Mouse (Mus musculus) heart, postnatal 14 days (tissue): ENCODE measurements around the gene Fbxl8. TPM values are rescaled to one million over a fixed set of nuclear protein-coding genes. Genes with fewer than 3 reads are reported as not detected.
"Not testable (repeated sequence)": the region's sequence is repeated elsewhere in the genome, so short reads cannot be mapped to it uniquely, and the experiment has no call there.

Experiments
- DNase-seq, 2 experiments: peaks; one replicate each; pipeline ENCODE4 v3.0.0; 2021 to 2022
- intact Hi-C: fragments of 180-260 bp; cut with DNase I; formaldehyde crosslinking; loops from one replicate; pipeline ENCODE4 v1.15.1; 2025
- total RNA-seq, 2 experiments: library from RNA; stranded (reverse); gene quantifications; 2 replicates each; pipeline ENCODE4 v1.2.3; 2021

The Fbxl8 gene
- total RNA-seq, 2 experiments from 2014 or later, result 2.4 to 3.1 TPM

- DNase-seq, result peak; percentile 66 to 73
- intact Hi-C loops, result no loop called here
These were observed 12.1 kb downstream of the Fbxl8 start for GRCm38 (mm10) chr8:105276292-105277120.

- intact Hi-C loops, result no loop called here
- peak; percentile 80 to 87 for DNase-seq
These were observed 14.5 kb downstream of the Fbxl8 start for GRCm38 (mm10) chr8:105278911-105279334.

DNA sequence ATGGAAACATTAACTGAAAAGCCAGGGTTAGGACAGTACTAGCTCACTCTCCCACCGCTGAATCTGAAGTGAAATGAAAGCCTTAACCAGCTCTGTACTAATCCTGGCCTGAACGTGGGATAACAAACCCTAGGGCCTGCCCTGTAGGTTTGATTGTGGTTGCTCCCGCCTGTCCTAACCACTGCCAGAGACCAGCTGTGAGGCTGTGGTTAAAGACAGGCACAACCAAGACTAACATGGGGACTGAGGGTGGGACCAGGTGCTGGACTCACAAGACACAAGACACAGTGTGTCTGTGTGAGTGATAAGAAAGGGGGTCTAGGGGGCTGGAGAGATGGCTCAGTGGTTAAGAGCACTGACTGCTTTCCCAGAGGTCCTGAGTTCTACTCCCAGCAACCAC is 16.1 kb downstream of the Fbxl8 start:
- intact Hi-C loops, result no loop called here
- no peak for DNase-seq

- intact Hi-C loops, result no loop called here
- DNase-seq, result no peak
These were observed 17.4 kb downstream of the Fbxl8 start for GRCm38 (mm10) chr8:105281821-105282220.

DNA sequence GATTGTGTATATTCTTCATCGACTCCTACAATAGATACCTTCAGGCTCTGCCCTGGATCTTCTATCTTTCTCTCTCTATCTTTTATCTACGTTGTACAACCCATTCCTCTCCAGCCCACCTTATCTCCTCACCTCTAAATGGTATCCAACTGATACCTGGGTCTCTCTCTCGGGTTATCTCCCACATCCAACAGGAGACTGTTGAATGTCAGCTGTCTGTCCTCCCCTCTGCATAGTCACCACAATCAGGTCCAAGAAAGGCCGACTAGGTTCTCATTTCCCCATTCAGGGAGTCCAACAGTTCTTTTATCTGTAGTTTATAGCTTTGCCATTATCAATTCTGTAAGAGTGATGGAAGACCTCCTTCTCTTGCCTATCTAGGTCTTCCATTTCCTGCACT is 17.8 kb downstream of the Fbxl8 start:
- DNase-seq, result no peak
- intact Hi-C loops, result no loop called here

GRCm38 (mm10) chr8:105283074-105283473 is 18.6 kb downstream of the Fbxl8 start:
- peak; percentile 70 to 71 for DNase-seq
- intact Hi-C loops, result no loop called here

GRCm38 (mm10) chr8:105285514-105285913 is 21.1 kb downstream of the Fbxl8 start:
- intact Hi-C loops, result loop anchor here (5.0 kb wide), 1 partner anchor 33 kb away; no protein-coding TSS in a partner anchor

DNA sequence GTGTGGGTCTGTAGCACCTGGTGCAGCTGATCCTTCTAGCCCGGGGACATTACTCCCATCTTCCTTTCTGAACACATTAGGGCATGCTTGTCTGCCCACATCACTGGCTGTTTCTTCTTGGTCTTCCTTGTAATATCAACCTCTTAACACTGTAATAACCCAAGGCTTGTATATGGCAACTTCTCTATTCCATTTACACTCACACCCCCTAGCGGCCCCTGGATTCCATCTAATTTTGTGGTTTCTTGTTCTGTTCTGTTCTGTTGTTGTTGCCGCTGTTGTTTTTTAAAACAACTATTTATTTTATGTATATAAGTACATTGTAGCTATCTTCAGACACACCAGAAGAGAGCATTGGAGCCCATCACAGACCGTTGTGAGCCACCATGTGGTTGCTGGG is 22.5 kb downstream of the Fbxl8 start:
- intact Hi-C loops, result loop anchor here (5.0 kb wide), 1 partner anchor 35 kb away; no protein-coding TSS in a partner anchor

More at GRCm38 (mm10) chr8:105285514-105285913, 21.1 kb downstream of the Fbxl8 start:
- DNase-seq, result no peak

DNA sequence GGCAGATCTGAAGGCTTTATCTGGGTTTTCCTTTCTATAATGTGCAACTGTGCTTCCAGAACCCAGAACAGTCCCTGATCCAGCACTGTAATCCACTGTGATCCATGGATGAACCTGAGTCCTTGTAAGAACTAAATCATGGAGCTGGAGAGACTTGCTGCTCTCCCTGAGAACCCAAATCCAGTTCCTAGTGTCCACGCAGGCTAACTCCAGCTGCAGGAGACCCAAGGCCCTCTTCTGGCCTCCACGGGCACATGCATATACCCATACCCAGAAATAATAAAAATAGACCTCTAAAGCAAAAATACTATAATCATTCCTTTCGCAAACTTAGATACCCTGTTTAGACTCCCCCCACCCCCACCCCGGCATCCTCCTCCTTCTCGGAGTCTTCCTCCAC is 23.8 kb downstream of the Fbxl8 start:
- no peak for DNase-seq
- intact Hi-C loops, result loop anchor here (5.0 kb wide), 1 partner anchor 36 kb away; no protein-coding TSS in a partner anchor

More for the DNA sequence above, 22.5 kb downstream of the Fbxl8 start:
- DNase-seq, result no peak

GRCm38 (mm10) chr8:105288958-105289732 is 24.7 kb downstream of the Fbxl8 start:
- intact Hi-C loops, result loop anchor here (5.0 kb wide), 1 partner anchor 37 kb away; no protein-coding TSS in a partner anchor
- peak; percentile 92 to 96 for DNase-seq

GRCm38 (mm10) chr8:105289805-105290460 is 25.5 kb downstream of the Fbxl8 start, which contains the start of gene 4931428F04Rik:
4931428F04Rik (minus strand) TSS chr8:105289864.
- intact Hi-C loops, result loop anchor here (2.0 to 5.0 kb wide), 3 partner anchors 38 to 635 kb away; no protein-coding TSS in a partner anchor
- peak; percentile 37 to 54 for DNase-seq

GRCm38 (mm10) chr8:105290554-105291314 is 26.3 kb downstream of the Fbxl8 start:
- intact Hi-C loops, result loop anchor here (2.0 kb wide), 2 partner anchors 170 to 636 kb away; no protein-coding TSS in a partner anchor
- peak; percentile 90 to 98 for DNase-seq

DNA sequence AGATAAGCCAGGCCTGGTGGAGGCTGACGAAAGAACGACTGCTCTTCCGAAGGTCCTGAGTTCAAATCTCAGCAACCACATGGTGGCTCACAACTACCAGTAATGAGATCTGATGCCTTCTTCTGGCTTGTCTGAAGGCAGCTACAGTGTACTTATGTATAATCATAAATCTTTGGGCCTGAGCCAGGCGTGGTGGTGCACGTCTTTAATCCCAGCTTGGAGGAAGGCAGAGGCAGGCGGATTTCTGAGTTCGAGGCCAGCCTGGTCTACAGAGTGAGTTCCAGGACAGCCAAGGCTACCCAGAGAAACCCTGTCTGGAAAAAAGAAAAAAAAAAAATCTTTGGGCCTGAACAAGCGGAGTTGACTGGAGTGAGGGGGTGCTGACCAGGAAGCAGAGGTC is 26.9 kb downstream of the Fbxl8 start:
- intact Hi-C loops, result loop anchor here (2.0 kb wide), 2 partner anchors 171 to 637 kb away; no protein-coding TSS in a partner anchor
- not testable (repeated sequence) for DNase-seq

DNA sequence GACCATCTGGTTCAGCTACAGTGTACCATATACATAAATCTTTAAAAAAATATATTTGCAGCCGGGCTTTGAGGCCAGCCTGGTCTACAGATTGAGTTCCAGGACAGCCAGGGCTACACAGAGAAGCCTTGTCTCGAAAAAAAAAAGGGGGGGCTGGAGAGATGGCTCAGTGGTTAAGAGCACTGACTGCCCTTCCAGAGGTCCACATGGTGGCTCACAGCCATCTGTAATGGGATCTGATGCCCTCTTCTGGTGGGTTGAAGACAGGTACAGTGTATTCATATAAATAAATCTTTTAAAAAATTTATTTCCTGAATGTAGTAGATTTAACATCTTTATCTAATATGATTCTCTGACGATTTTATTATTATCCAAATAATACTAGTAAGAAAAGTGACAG is 27.4 kb downstream of the Fbxl8 start:
- not testable (repeated sequence) for DNase-seq
- intact Hi-C loops, result loop anchor here (2.0 kb wide), 2 partner anchors 171 to 637 kb away; no protein-coding TSS in a partner anchor

- intact Hi-C loops, result no loop called here
These were observed 28.0 kb downstream of the Fbxl8 start for GRCm38 (mm10) chr8:105292471-105292870.

DNA sequence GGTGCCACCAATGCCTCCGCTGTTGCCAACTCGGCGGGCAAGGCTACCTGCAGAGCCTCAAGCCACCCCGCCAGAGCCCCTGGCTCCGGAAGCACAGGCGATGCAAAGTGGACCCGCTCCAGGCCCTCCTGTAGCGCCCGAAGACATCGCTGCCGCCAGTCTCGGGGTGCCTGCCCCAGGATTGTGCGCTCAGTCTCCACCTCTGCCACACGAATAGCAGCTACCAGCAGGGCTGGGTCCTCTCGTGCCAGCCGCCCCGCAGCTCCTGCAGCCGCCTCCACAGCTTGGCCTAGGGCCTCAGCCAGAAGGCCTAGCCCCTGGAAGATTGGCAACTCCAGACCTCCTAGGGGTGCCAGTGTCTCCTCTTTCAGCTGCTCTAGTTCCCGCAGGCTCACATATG is 29.0 kb downstream of the Fbxl8 start:
- no peak for DNase-seq
- intact Hi-C loops, result no loop called here

More at GRCm38 (mm10) chr8:105292471-105292870, 28.0 kb downstream of the Fbxl8 start:
- no peak for DNase-seq

DNA sequence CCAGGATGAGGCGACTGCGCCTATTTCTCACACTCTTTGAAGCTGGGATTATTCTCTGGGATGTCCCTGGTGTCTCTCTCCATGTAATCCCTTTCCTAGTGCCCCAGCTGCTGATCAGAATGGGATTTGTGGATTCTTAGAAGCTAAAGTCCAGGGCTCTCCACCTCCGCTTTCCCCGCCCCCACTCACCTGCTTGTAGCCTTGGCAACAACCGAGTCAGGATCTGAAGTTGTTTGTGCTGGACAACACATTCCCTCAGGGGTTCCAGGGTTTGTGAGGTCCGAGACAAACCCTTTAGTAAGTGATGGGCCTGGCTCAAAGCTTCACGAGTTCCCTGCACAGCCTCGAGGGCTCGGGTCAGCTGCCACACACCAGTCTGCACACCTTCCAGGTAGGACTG is 30.3 kb downstream of the Fbxl8 start:
- intact Hi-C loops, result no loop called here

DNA sequence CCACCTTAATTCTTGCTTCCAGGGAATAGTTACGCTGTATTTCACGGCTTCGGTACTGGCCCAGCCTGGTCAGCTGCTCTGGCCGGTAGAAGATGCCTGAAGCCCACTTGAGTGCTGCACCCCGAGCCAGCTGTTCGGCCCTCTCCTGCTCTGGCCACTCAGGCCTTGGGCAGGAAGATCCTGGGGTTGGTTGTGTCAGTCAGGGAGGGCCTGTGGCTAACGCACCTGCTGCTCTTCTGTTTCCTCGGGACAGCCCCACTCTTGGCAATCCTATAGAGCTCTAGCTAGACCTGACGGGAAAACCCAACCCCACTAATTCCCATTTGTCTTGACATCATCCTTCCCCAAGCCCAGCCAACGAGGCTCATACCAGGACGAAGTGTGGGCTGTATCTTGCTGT is 30.8 kb downstream of the Fbxl8 start:
- intact Hi-C loops, result no loop called here
- no peak for DNase-seq

More for the DNA sequence above, 30.3 kb downstream of the Fbxl8 start:
- DNase-seq, result no peak

DNA sequence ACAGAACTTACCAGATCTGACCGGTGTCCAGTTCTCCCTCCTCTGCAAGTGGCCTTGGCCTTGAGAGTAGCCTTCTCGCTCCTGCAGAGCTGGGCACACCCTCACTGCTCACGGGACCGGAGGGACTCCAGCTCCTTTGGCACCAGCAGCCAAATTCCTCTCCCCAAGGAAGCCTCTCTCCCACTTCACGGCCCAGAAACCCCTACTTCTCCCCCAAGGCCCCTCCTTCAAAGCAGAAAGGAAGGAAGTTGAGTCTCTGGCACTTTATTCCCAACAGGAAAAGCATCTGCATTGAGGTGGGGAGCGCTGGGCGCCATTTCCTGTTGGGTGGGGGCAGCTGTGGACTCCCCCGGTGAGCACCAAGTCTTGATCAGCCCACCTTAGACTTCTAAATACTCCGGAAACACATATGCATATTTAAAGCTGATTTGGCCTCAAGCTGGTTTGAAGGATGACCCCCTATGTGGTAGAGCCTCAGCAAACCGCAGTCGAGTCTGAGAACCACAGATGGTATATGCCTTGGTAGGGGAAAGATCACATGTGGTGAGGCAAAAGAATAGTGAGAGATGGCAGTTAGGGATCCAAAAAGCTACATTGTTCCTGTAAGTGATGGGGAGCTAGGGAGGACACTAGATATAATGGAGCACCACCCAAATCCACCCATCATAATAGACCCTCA is 31.6 kb downstream of the Fbxl8 start, which contains the start of gene Exoc3l:
Gene Exoc3l (minus strand): TSS at position 207 of the 679 bp plus-strand sequence.
- intact Hi-C loops, result no loop called here
- DNase-seq, result no peak
